Mouse (Mus musculus) adrenal gland, adult 8-10 months (tissue): Measurements from ENCODE around the gene Filip1. TPM values are rescaled to one million over a fixed set of nuclear protein-coding genes. Genes with fewer than 3 reads are reported as not detected.

Source experiments
- DNase-seq: peaks from one replicate; pipeline ENCODE4 v3.0.0; 2022
- total RNA-seq, 4 experiments: library from RNA; stranded (reverse); gene quantifications; 2 replicates each; pipeline ENCODE4 v1.2.4; 2022

Filip1 gene
- total RNA-seq, 4 experiments from 2014 or later = 42.4 to 85.0 (median 65.0) TPM

DNA sequence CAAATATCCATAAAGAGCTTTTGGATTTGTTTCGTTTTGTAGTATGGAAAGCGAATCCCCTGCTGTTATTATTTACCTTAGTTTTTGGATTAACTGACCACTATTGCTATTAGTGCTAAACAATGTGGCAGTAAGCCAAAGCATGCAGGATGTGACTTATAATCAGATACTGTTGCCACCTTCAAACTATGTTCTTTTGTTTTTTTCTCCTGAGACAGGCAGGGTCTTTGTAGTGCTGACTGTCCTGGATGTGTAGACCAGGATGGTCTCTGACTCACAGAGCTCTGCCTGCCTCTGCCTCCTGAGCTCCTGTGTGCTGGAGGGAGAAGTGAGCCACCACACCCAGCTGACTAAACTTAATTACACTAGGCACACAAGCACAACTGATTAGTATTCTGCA, 33.4 kb downstream of the Filip1 start:
- no peak for DNase-seq

GRCm38 (mm10) chr9:79978228-79979024, 34.2 kb downstream of the Filip1 start:
- no peak for DNase-seq

- peak; percentile 55 for DNase-seq
These were observed 35.1 kb downstream of the Filip1 start for GRCm38 (mm10) chr9:79977549-79977971.

DNA sequence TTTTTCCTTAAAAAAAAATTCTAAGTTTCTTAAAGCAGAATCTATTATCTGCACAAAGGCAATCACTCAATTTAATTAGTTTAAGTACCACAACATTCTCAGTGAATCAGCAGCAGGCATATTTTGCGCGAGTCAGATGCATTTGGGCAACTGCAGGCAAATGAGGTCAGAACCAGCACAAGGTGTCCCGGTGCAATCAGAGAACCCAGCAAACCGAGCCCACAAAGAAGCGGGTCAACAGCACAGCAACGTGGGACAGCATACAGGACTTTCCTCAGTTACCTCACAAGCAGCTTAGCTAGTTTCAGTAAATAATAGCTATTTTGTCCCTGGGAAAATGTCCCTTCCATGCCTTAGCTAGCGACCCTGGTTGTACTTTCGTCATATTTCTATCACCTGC, 35.9 kb downstream of the Filip1 start:
- peak; percentile 71 for DNase-seq

DNA sequence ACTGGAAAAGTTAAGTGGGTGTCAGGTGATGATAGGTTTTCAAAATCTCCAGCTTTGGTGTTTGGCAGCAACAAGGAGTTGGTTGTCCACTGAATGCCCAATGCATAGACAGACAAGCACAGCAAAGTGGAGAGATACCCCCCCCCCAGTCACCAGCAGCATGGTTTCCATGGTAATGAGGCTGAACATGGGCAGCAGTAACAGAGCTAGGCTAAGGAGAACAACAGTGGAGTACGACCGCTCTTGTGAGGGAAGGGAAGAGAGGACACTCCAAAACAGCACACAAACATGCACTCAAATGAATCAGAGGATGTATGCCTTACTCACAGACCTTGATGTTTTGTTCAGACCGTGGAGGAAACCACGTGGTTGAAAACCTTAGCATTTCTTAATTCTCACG, 37.5 kb downstream of the Filip1 start:
- no peak for DNase-seq

DNA sequence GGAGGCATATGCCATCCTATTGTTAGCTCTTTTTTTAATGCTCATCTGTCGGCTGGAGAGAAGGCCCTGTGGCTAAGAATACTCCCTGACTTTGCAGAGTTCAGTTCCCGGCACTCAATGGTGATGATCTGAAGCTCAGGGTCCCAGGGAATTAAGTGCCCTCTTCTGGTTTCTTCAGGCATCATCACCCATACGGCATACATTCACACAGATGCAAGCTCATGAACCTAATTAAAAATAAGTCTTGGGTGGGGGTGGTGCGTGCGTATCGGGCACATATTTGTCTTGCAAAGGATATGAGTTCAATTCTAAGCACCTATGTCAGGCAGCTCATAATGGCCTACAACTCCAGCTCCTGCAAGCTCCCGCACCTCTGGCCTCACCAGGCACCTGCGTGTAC, 39.1 kb downstream of the Filip1 start:
- no peak for DNase-seq

- no peak for DNase-seq
These were observed 39.9 kb downstream of the Filip1 start for GRCm38 (mm10) chr9:79972705-79973104.

DNA sequence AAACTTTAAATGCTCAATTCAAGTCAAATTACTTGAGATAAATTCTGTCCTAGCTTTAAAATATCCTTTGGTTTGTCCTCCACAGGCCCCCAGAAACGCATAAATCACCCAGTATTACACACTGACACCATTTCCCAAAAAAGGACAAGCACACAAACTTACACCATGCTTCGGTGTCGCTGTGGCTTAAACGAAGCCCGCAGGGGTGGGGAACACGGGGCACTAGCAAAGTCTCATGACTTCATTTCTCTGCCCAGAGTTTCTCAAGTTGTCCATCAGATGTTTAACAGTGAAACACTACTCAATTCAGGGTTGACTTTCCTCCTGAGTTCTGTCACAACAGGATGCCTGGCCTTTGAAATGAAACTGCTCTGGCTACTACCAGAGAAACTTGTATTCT, 41.0 kb downstream of the Filip1 start:
- DNase-seq = no peak

DNA sequence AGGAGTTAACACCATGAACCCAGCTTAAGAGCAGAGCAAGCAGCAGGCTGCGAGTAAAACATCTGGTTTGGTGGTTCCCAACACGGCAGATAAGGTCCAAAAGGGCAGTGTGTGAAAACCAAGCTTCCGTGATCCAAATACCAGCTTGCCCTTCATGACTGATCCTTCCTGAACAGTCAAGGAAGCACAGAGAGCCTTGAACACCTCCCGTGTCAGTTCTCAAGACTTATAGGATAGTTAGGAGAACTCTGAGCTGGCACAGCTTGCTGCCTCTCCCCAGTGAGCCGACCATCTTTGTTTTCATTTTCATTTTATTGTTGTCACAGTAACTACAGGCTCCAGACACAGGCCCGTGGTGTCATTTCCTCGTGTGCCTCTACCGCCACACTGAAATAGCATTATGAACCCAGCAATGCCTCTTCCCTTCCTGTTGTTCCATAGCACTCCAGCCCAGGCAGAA, 42.0 kb downstream of the Filip1 start:
- no peak for DNase-seq

GRCm38 (mm10) chr9:79969544-79969943, 43.1 kb downstream of the Filip1 start:
- DNase-seq = no peak

DNA sequence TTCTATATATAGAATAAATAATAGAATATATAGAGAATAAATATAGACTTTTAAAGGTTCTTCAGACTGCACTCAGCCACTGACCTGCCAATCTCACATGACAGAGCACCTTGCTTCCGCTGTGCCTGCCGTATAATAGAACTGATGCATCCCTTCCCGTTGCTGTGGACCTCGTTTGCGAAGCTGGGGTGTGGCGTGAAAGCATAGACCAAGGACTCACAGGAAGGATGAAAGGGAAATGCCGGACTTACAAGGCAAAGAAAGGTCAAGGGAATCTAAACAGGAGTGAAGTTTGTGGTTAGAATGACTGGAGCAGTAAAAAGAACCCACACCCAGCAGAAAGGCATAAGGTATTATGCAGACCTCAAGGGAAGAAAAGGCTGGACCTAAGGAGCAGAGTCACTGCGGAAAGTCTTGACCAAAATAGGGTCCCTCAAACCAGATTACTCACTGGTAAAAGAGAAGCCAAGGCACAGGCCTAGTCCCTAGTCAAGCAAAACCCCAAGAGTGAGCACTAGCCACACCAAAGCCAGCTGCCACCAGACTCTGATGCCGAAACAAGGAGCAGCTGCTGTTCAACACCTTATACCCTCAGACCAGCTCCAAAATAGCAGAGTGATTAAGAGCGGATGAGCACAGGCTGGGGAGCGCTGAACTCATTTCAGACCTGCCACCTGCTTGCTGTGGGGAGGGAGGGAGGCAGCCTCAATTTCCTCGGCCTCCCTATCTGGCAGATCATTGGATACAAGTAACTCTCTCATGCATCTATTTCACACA, 45.8 kb downstream of the Filip1 start:
- DNase-seq = peak; percentile 62

GRCm38 (mm10) chr9:79965600-79966392, 46.9 kb downstream of the Filip1 start:
- peak; percentile 60 for DNase-seq

GRCm38 (mm10) chr9:79965003-79965402, 47.6 kb downstream of the Filip1 start:
- no peak for DNase-seq

- DNase-seq = no peak
These were observed 50.9 kb downstream of the Filip1 start for GRCm38 (mm10) chr9:79961630-79962285.

DNA sequence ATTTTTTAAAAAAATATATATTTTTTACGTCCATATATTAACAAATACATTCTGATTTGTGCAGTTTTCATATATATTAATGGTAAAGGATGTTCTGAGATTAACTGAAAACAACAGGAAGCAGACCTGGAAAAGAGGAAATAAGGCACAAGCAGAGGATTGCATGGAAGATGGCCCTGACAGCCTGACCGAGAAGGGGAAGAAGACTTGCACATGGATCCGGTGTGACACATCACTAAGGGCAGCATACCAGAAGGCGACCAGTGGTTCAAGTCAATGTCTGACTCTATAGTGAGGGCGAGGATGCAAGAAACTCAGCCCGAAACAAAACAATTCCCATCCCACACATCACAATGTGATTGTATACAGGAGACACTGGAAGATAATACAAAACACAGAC, 52.2 kb downstream of the Filip1 start:
- no peak for DNase-seq

DNA sequence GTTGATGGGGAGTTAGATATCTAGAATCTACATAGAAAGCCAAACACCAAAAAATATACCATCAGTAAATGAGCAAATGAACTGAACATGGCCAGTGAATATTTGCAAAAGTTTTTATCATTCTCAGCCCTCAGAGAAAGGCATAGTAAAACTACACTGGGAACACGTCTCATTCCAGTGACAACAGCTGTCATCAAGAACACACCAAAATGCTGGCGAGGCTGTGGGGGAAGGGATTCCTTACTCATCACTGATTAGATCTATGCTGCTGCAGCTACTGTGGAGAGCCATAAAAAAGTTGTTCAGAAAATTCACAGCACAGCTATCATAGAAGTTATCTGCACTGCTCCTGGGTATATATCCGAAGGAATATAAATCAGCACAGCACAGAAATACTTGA, 54.3 kb downstream of the Filip1 start:
- DNase-seq = no peak

GRCm38 (mm10) chr9:79954944-79955343, 57.7 kb downstream of the Filip1 start:
- no peak for DNase-seq

- no peak for DNase-seq
These were observed 60.7 kb downstream of the Filip1 start for GRCm38 (mm10) chr9:79951984-79952383.

DNA sequence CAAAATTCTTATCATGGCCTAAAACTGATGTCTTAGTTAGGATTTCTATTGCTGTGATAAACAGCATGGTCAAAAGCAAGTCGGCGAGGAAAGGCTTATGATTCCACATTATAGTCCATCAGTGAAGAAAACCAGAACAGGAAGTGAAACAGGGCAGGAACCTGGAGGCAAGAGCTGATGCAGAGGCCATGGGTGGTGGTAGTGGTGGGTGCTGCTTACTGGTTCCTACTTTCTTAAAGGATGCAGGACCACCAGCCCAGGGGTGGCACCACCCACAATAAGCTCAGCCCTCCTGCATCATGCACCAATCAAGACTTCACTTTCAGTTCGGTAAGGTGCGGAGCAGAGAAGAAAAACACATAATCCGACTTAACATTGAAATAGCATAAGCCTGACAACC, 61.3 kb downstream of the Filip1 start:
- DNase-seq = no peak

DNA sequence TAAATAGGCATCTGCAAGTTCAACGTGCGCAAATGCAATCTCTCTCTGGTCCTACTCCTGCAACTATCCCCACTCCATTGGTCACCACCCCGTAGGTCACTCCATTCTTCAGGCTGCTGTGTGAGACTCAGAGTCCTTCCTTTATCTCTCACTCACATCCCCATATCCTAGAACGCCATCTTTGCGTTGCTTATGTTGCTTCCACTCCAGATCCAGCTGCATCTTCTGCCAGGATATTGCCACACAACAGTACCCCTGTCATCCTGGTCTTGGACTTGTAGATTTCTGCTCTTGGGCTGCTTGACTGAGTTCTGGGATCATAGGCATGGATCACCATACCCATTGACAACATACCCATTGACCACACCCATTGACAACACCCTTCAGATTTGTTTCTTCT, 62.0 kb downstream of the Filip1 start:
- DNase-seq = no peak

GRCm38 (mm10) chr9:79950038-79950437, 62.6 kb downstream of the Filip1 start:
- no peak for DNase-seq

DNA sequence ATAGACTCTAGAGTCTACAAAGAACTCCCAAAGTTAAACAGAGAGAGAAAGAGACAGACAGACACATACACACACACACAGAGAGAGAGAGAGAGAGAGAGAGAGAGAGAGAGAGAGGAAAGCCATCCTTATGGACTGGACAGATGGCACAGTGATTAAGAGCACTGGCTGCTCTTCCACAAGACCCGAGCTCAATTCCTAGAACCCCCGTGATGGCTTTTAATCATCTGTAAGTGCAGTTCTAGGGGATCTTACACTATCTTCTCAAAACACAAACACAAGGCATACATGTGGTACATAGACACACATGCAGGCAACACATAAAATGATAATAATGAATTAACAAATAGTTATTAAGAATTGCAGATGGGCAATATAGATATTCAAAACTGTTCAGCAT, 64.3 kb downstream of the Filip1 start:
- DNase-seq = no peak
